Mouse (Mus musculus) heart, postnatal 0 days (tissue): Measurements from ENCODE around the gene Ttc17.

Experiments used
- CTCF ChIP-seq: IDR thresholded peaks from 2 replicates; pipeline ENCODE4 v1.5.1; 2016; ENCODE audit warnings: antibody characterized with exemption, control low read depth, low read depth
- EP300 ChIP-seq: IDR thresholded peaks from 2 replicates; pipeline ENCODE4 v1.6.1; 2016; ENCODE audit warnings: antibody characterized with exemption, low read depth

GRCm38 (mm10) chr2:94267213-94267850, 139.2 kb downstream of the Ttc17 start:
- TF ChIP-seq CTCF (no peak), EP300 (no peak)
